Mouse (Mus musculus): ENCODE data around the gene Lect2.

DNA sequence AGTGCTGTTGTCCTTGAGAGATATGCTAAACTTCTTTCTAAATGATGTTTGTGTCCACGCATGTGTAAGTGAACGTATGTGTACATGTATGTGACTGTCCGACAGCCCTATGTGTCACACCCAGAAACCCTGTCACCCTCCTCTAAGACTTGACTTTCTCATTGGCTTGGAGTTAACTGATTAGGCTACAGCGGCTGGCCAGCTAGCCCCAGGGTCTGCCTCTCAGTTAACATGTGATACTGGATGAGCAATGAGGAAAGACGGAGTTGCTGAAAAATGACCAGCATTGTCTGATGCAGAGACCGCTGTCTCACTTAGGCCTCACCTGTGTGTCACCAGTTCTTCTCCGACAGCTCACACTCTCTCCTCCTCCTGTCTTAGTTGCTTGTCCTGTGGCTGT is 20.5 kb downstream of the Lect2 start:
- no peak for TF ChIP-seq CTCF (IDR thresholded peaks at IDR 0.05; ENCODE audit: low read depth)
- TF ChIP-seq EP300 (optimal IDR thresholded peaks at IDR 0.05): no peak

Measured in stomach, postnatal 0 days (tissue).